In genomic region chr3:130708967-130709924, GRCm38 (mm10) we compare ENCODE assay signal across 8 mouse cellular contexts. TPM values are rescaled to one million over a fixed set of nuclear protein-coding genes. Genes with fewer than 3 reads are reported as not detected.
A peak's percentile ranks its signal among the peaks of the same experiment; 100 is the strongest.
DNase-seq lines count a peak whose midpoint lies in the region; ATAC-seq and TF ChIP-seq lines count a peak whose summit lies in the region.

Gene Ostc (minus strand): TSS chr3:130709444.

- no peak for TF ChIP-seq CTCF in C2C12 (IDR thresholded peaks at IDR 0.05; ENCODE audit: control insufficient read depth, insufficient read depth, insufficient read length)
- no peak for TF ChIP-seq CTCF in brain, embryonic 14.5 days (IDR thresholded peaks at IDR 0.05; ENCODE audit: borderline replicate concordance, extremely low read depth, insufficient read depth, insufficient read length)
- no peak for TF ChIP-seq CTCF in liver, adult 2 months (IDR thresholded peaks at IDR 0.05; ENCODE audit: low read depth, low read length)

- H3K4me3 ChIP-seq in C2C12 (ENCODE audit: insufficient read depth, poor library complexity, severe bottlenecking) (peak within 1 kb of the TSS; percentile 65), myocyte (peak within 1 kb of the TSS; percentile 49)
- H3K4me3 ChIP-seq in erythroblast, embryonic 14.5 days (replicated peaks) = peak within 1 kb of the TSS; percentile 93
- peak within 1 kb of the TSS; percentile 84 for H3K4me3 ChIP-seq in heart, embryonic 11.5 days (ENCODE audit: low read depth, low read length)
- H3K4me3 ChIP-seq in kidney, embryonic 16.5 days (ENCODE audit: low read length) = peak within 1 kb of the TSS; percentile 83
- peak within 1 kb of the TSS; percentile 97 for H3K4me3 ChIP-seq in liver, adult 2 months (ENCODE audit: insufficient read depth, low read depth, low read length)

- peak within 1 kb of the TSS; percentile 92 for H3K9ac ChIP-seq in heart, embryonic 11.5 days (ENCODE audit: low read depth, low read length)
- peak within 1 kb of the TSS; percentile 92 for H3K9ac ChIP-seq in kidney, embryonic 16.5 days (replicated peaks; ENCODE audit: low read length)
- peak within 1 kb of the TSS; percentile 98 for H3K9ac ChIP-seq in liver, adult 2 months (ENCODE audit: low read depth, low read length)

- H3ac ChIP-seq in C2C12 (ENCODE audit: control insufficient read depth, insufficient read length, low read depth) (peak within 1 kb of the TSS; percentile 99), myocyte (ENCODE audit: control insufficient read depth, insufficient read length) (peak within 1 kb of the TSS; percentile 45)

- TF ChIP-seq POLR2A in brain, embryonic 14.5 days (IDR thresholded peaks at IDR 0.05; ENCODE audit: borderline replicate concordance, extremely low read depth, insufficient read depth, insufficient read length, poor library complexity, severe bottlenecking) = peak; percentile 94; the same call in 1 of the 2 replicates
- peak; percentile 86 for TF ChIP-seq POLR2A in liver, adult 2 months (IDR thresholded peaks at IDR 0.05; ENCODE audit: extremely low read depth, insufficient read depth, low read length)
- peak; percentile 90 for TF ChIP-seq POLR2A in myocyte (IDR thresholded peaks at IDR 0.05; ENCODE audit: insufficient read length, low read depth)

- H3K27ac ChIP-seq in heart, embryonic 11.5 days (ENCODE audit: low read depth, low read length) = peak within 1 kb of the TSS; percentile 88
- H3K27ac ChIP-seq in kidney, embryonic 16.5 days (ENCODE audit: low read length) = peak within 1 kb of the TSS; percentile 80
- peak within 1 kb of the TSS; percentile 89 for H3K27ac ChIP-seq in liver, adult 2 months (replicated peaks; ENCODE audit: insufficient read depth, low read depth, low read length)

- DNase-seq in brain, embryonic 14.5 days (ENCODE audit: low read depth) = peak; percentile 99
- peak; percentile 95 for DNase-seq in liver, adult 2 months (ENCODE audit: extremely low read depth, low read depth, low spot score)
- DNase-seq in splenic B cell, adult 2 months (ENCODE audit: low read depth, low spot score) = peak; percentile 98

- ATAC-seq in heart, embryonic 11.5 days (replicated peaks; ENCODE audit: insufficient number of reproducible peaks, low FRiP score, low TSS enrichment) = peak; percentile 96
- peak; percentile 97 for ATAC-seq in kidney, embryonic 16.5 days (ENCODE audit: low FRiP score, low TSS enrichment)

- peaks cover 2% of the 10 kb centered on the region for H3K36me3 ChIP-seq in C2C12 (ENCODE audit: control insufficient read depth, insufficient read depth)
- H3K36me3 ChIP-seq in erythroblast, embryonic 14.5 days (ENCODE audit: control insufficient read depth) = peaks cover 5% of the 10 kb centered on the region
- no peaks in the 10 kb centered on the region for H3K36me3 ChIP-seq in heart, embryonic 11.5 days (ENCODE audit: control insufficient read depth, insufficient read depth, low read length)
- peaks cover 4% of the 10 kb centered on the region; the same call in 1 of the 2 replicates for H3K36me3 ChIP-seq in kidney, embryonic 16.5 days (ENCODE audit: insufficient read depth, low read length)
- H3K36me3 ChIP-seq in liver, adult 2 months (ENCODE audit: control insufficient read depth, insufficient read depth, low read length) = peaks cover 9% of the 10 kb centered on the region; the same call in 1 of the 2 replicates
- H3K36me3 ChIP-seq in myocyte (ENCODE audit: control insufficient read depth, insufficient read depth) = peaks cover 4% of the 10 kb centered on the region
- peaks cover 2% of the 10 kb centered on the region; the same call in 1 of the 2 replicates for H3K36me3 ChIP-seq in splenic B cell, adult 2 months (ENCODE audit: control insufficient read depth, insufficient read depth, low read length, poor library complexity, severe bottlenecking)

- H3K27me3 ChIP-seq in C2C12 (ENCODE audit: control insufficient read depth, insufficient read depth, insufficient read length) (no peaks in the 10 kb centered on the region), myocyte (ENCODE audit: control insufficient read depth, insufficient read depth, insufficient read length) (no peaks in the 10 kb centered on the region)
- H3K27me3 ChIP-seq in erythroblast, embryonic 14.5 days (ENCODE audit: control insufficient read depth) = peaks cover 9% of the 10 kb centered on the region
- H3K27me3 ChIP-seq in heart, embryonic 11.5 days (ENCODE audit: control insufficient read depth, insufficient read depth, low read length) = no peaks in the 10 kb centered on the region
- H3K27me3 ChIP-seq in kidney, embryonic 16.5 days (ENCODE audit: insufficient read depth, low read length) = no peaks in the 10 kb centered on the region
- H3K27me3 ChIP-seq in liver, adult 2 months (ENCODE audit: control insufficient read depth, insufficient read depth, low read length) = no peaks in the 10 kb centered on the region
- H3K27me3 ChIP-seq in splenic B cell, adult 2 months (ENCODE audit: control insufficient read depth, insufficient read depth, low read length, poor library complexity, severe bottlenecking) = no peaks in the 10 kb centered on the region

- H3K79me3 ChIP-seq in C2C12 (ENCODE audit: low read depth) = peaks cover 32% of the 10 kb centered on the region

- H3K4me1 ChIP-seq in erythroblast, embryonic 14.5 days (ENCODE audit: control insufficient read depth) = peaks cover 25% of the 10 kb centered on the region
- peaks cover 7% of the 10 kb centered on the region for H3K4me1 ChIP-seq in heart, embryonic 11.5 days (ENCODE audit: control insufficient read depth, insufficient read depth, low read length)
- H3K4me1 ChIP-seq in kidney, embryonic 16.5 days (ENCODE audit: insufficient read depth, low read length) = peaks cover 18% of the 10 kb centered on the region
- peaks cover 11% of the 10 kb centered on the region; the same call in 1 of the 2 replicates for H3K4me1 ChIP-seq in liver, adult 2 months (ENCODE audit: control insufficient read depth, insufficient read depth, low read length)

- peak within 1 kb of the TSS; percentile 76 for H3K4me2 ChIP-seq in heart, embryonic 11.5 days
- peak within 1 kb of the TSS; percentile 82 for H3K4me2 ChIP-seq in kidney, embryonic 16.5 days (replicated peaks; ENCODE audit: low read depth, low read length)
- H3K4me2 ChIP-seq in myocyte (ENCODE audit: low read depth) = peak within 1 kb of the TSS; percentile 68

- WGBS in heart, embryonic 11.5 days (ENCODE audit: insufficient replicate concordance) = under 1% methylated on average over 45 of the region's 45 CpGs
- under 1% methylated on average over 45 of the region's 45 CpGs for WGBS in kidney, embryonic 16.5 days
- under 1% methylated on average over 45 of the region's 45 CpGs for WGBS in liver, adult 2 months

- H3K9me3 ChIP-seq in erythroblast, embryonic 14.5 days (ENCODE audit: control insufficient read depth, low read length) = no peaks in the 10 kb centered on the region
- H3K9me3 ChIP-seq in heart, embryonic 11.5 days (replicated peaks; ENCODE audit: control insufficient read depth, low read length) = no peaks in the 10 kb centered on the region
- H3K9me3 ChIP-seq in kidney, embryonic 16.5 days (ENCODE audit: low read length) = no peaks in the 10 kb centered on the region

- peaks cover 51% of the 10 kb centered on the region for H3K79me2 ChIP-seq in C2C12 (ENCODE audit: control insufficient read depth, insufficient read depth)
- peaks cover 9% of the 10 kb centered on the region; the same call in 1 of the 2 replicates for H3K79me2 ChIP-seq in liver, adult 2 months (ENCODE audit: control insufficient read depth, insufficient read depth, low read length)
- H3K79me2 ChIP-seq in myocyte (ENCODE audit: control insufficient read depth, insufficient read depth) = peaks cover 31% of the 10 kb centered on the region

TF ChIP-seq in C2C12, 6 proteins besides CTCF, POLR2A, EP300 and RAD21:
- TF ChIP-seq FOSL1 (IDR thresholded peaks at IDR 0.05; ENCODE audit: insufficient read depth, low read length, poor library complexity, severe bottlenecking) (no peak), MYOG (IDR thresholded peaks at IDR 0.05; ENCODE audit: control insufficient read depth, extremely low read depth, insufficient read length) (no peak), CEBPB (IDR thresholded peaks at IDR 0.05; ENCODE audit: low read depth) (no peak), MAX (IDR thresholded peaks at IDR 0.05) (peak; percentile 32), MYOD1 (IDR thresholded peaks at IDR 0.05; ENCODE audit: control insufficient read depth, insufficient read length, low read depth) (no peak)

TF ChIP-seq in myocyte, 11 proteins besides CTCF, POLR2A, EP300 and RAD21:
- TF ChIP-seq MYOG (IDR thresholded peaks at IDR 0.05; ENCODE audit: control insufficient read depth in 1 of 3, insufficient read depth in 1 of 3, insufficient read length in 2 of 3, low read depth in 2 of 3) (no peak), REST (IDR thresholded peaks at IDR 0.05; ENCODE audit: insufficient read depth, insufficient read length) (no peak), TCF3 (IDR thresholded peaks at IDR 0.05; ENCODE audit: insufficient read length, low read depth) (no peak), SRF (IDR thresholded peaks at IDR 0.05; ENCODE audit: control insufficient read depth, insufficient read length, low read depth) (no peak), POLR2AphosphoS2 (IDR thresholded peaks at IDR 0.05; ENCODE audit: insufficient read length, low read depth) (peak; percentile 90), MAX (IDR thresholded peaks at IDR 0.05; ENCODE audit: low read depth) (no peak), MYOD1 (IDR thresholded peaks at IDR 0.05; ENCODE audit: control insufficient read depth in 1 of 3, insufficient read length in 2 of 3, low read depth in 2 of 3) (no peak), TCF12 (IDR thresholded peaks at IDR 0.05; ENCODE audit: insufficient read depth, poor library complexity, severe bottlenecking) (no peak)
TF ChIP-seq in myocyte: peak in this region for 1.

RNA-seq across cellular contexts. Expression of gene Ostc, which starts in this region (rescaled TPM):
- polyA plus RNA-seq in C2C12 (2012; fragmentation: generic; extraction: Trizol) = 198 TPM
- 123 and 139 TPM in 2 replicates for polyA plus RNA-seq in brain, embryonic 14.5 days (2012; rRNA removed)
- 1.7 and 2.0 TPM in 2 replicates for polyA plus RNA-seq in erythroblast, embryonic 14.5 days (2012)
- 282 and 300 TPM in 2 replicates for polyA plus RNA-seq in heart, embryonic 11.5 days (2014; fragmentation: Nextera tagmentation; extraction: Ambion mirVana)
- polyA plus RNA-seq in kidney, embryonic 16.5 days (2015; fragmentation: Nextera tagmentation; extraction: Ambion mirVana) = 356 and 387 TPM in 2 replicates
- total RNA-seq in liver, adult 2 months (2014; rRNA removed) = 130 and 135 TPM in 2 replicates
- 42.9 and 49.5 TPM in 2 replicates for polyA plus RNA-seq in liver, adult 2 months (2012; rRNA removed)
- polyA plus RNA-seq in myocyte (2012; fragmentation: generic; extraction: Trizol) = 150 TPM

Comparison
In these comparisons a context has a peak if more than half of its experiments do, and no peak if none do; other contexts are left out.
1. Peak in every context shown above with its lines: DNase-seq, ATAC-seq, H3K4me3 ChIP-seq and H3K27ac ChIP-seq.
2. RNA of gene Ostc (polyA plus RNA-seq): 356 to 387 TPM in kidney, embryonic 16.5 days, 282 to 300 TPM in heart, embryonic 11.5 days, 198 TPM in C2C12 (single experiment), 150 TPM in myocyte (single experiment), 123 to 139 TPM in brain, embryonic 14.5 days and 42.9 to 49.5 TPM in liver, adult 2 months; 1.7 to 2.0 TPM in erythroblast, embryonic 14.5 days; every median in the first group is over 10 times any median in the second.